Mouse (Mus musculus) liver, embryonic 14.5 days (tissue): ENCODE results near the gene Adipor2.

ENCODE experiments used
- CTCF ChIP-seq: IDR thresholded peaks from 2 replicates; pipeline ENCODE4 v1.5.1; 2016; ENCODE audit warnings: antibody characterized with exemption, low read depth, control low read depth
- EP300 ChIP-seq: IDR thresholded peaks from 2 replicates; pipeline ENCODE4 v1.6.1; 2016; ENCODE audit warnings: antibody characterized with exemption, low read depth

- TF ChIP-seq CTCF (no peak), EP300 (no peak)
These were observed 84.3 kb downstream of the Adipor2 start for GRCm38 (mm10) chr6:119333202-119333601.
